Mouse (Mus musculus) lung, postnatal 0 days (tissue): ENCODE data around the gene Mms19. TPM values are rescaled to one million over a fixed set of nuclear protein-coding genes. Genes with fewer than 3 reads are reported as not detected.

ENCODE experiments used
- ATAC-seq: fragments of 200-750 bp; cut with Nextera tagmentation; 2 replicates; pipeline ENCODE4 v1.8.0; 2017; ENCODE audit warnings: moderate library complexity
- DNase-seq: peaks from one replicate; pipeline ENCODE4 v3.0.0-alpha.2; 2016; ENCODE audit warnings: low spot score
- H3K27ac ChIP-seq: fragments of 300-500 bp; sonication (generic); 2 replicates; pipeline ENCODE4 v1.5.1; 2014; ENCODE audit warnings: antibody characterized with exemption, mild to moderate bottlenecking, low read length, mixed read lengths
- H3K27me3 ChIP-seq: fragments of 300-500 bp; sonication (generic); replicated peaks from 2 replicates; pipeline ENCODE4 v1.6.1; 2014; ENCODE audit warnings: low read length, mixed read lengths; ENCODE audit not compliant: insufficient read depth
- H3K36me3 ChIP-seq: fragments of 300-500 bp; sonication (generic); 2 replicates; pipeline ENCODE4 v1.6.1; 2014; ENCODE audit warnings: low read length, mixed read lengths; ENCODE audit not compliant: insufficient read depth
- H3K4me1 ChIP-seq: fragments of 300-500 bp; sonication (generic); 2 replicates; pipeline ENCODE4 v1.6.1; 2014; ENCODE audit warnings: antibody characterized with exemption, low read depth, low read length, mixed read lengths; ENCODE audit not compliant: insufficient read depth
- H3K4me2 ChIP-seq: fragments of 300-500 bp; sonication (generic); replicated peaks from 2 replicates; pipeline ENCODE4 v1.6.1; 2014; ENCODE audit warnings: low read depth, mild to moderate bottlenecking, low read length, moderate library complexity, mixed read lengths
- H3K4me3 ChIP-seq: fragments of 300-500 bp; sonication (generic); 2 replicates; pipeline ENCODE4 v1.5.1; 2014; ENCODE audit warnings: low read depth, low read length
- H3K9ac ChIP-seq: fragments of 300-500 bp; sonication (generic); replicated peaks from 2 replicates; pipeline ENCODE4 v1.6.1; 2014; ENCODE audit warnings: low read depth, mild to moderate bottlenecking
- H3K9me3 ChIP-seq: fragments of 300-500 bp; sonication (generic); 2 replicates; pipeline ENCODE4 v1.6.1; 2016; ENCODE audit warnings: low read length, mixed read lengths
- CTCF ChIP-seq: IDR thresholded peaks from 2 replicates; pipeline ENCODE4 v1.5.1; 2016; ENCODE audit warnings: antibody characterized with exemption, mild to moderate bottlenecking
- EP300 ChIP-seq: IDR thresholded peaks from 2 replicates; pipeline ENCODE4 v1.6.1; 2016; ENCODE audit warnings: antibody characterized with exemption, mild to moderate bottlenecking, control low read depth
- WGBS: fragments of 180-500 bp; shearing (Covaris S2); extraction: QIAGEN DNeasy Blood & Tissue Kit; methylation state at CpG from one replicate; pipeline ENCODE4 v1.1.7; 2014; 5-methylcytosine and 5-hydroxymethylcytosine counted together
- polyA plus RNA-seq: library from polyadenylated mRNA; unstranded; fragments of >200 nt; fragmentation: Nextera tagmentation; extraction: Ambion mirVana; gene quantifications from 2 replicates; pipeline ENCODE4 v1.2.1, GENCODE M21; 2015

Gene Mms19
- 12.8 and 16.5 TPM in 2 replicates for polyA plus RNA-seq

GRCm38 (mm10) chr19:41980819-41981594, at the start of gene Mms19:
Gene Mms19 (minus strand): TSS chr19:41981157.
- under 1% methylated on average over 45 of the region's 68 CpGs for WGBS
- no peaks in the 10 kb centered on the region for H3K27me3 ChIP-seq
- peak within 1 kb of the TSS; percentile 90 for H3K9ac ChIP-seq
- H3K27ac ChIP-seq, result peak within 1 kb of the TSS; percentile 97
- peak within 1 kb of the TSS; percentile 93 for H3K4me2 ChIP-seq
- H3K4me3 ChIP-seq, result peak within 1 kb of the TSS; percentile 91
- TF ChIP-seq EP300 (no peak), CTCF (peak; percentile 51)
- peak; percentile 100 for DNase-seq
- no peaks in the 10 kb centered on the region for H3K36me3 ChIP-seq
- H3K9me3 ChIP-seq, result no peaks in the 10 kb centered on the region
- H3K4me1 ChIP-seq, result peaks cover 5% of the 10 kb centered on the region
- peak; percentile 93 for ATAC-seq

GRCm38 (mm10) chr19:42026158-42026557, 45.2 kb upstream of the Mms19 start:
- ATAC-seq (peak; percentile 86), DNase-seq (peak; percentile 91)
- H3K9ac ChIP-seq, result no peak overlapping the region
- no peaks in the 10 kb centered on the region for H3K36me3 ChIP-seq
- no peaks in the 10 kb centered on the region for H3K4me1 ChIP-seq
- TF ChIP-seq EP300 (no peak), CTCF (peak; percentile 99)
- 3% methylated on average over 5 of the region's 5 CpGs for WGBS
- H3K4me3 ChIP-seq, result no peak overlapping the region
- H3K4me2 ChIP-seq, result no peak overlapping the region
- H3K27me3 ChIP-seq, result no peaks in the 10 kb centered on the region
- no peaks in the 10 kb centered on the region for H3K9me3 ChIP-seq
- no peak overlapping the region for H3K27ac ChIP-seq

- Histone ChIP-seq H3K4me2 (no peak overlapping the region), H3K36me3 (no peaks in the 10 kb centered on the region), H3K4me1 (peaks cover 10% of the 10 kb centered on the region; the same call in 1 of the 2 replicates), H3K9ac (no peak overlapping the region), H3K27ac (no peak overlapping the region), H3K4me3 (no peak overlapping the region), H3K27me3 (no peaks in the 10 kb centered on the region), H3K9me3 (no peaks in the 10 kb centered on the region)
- TF ChIP-seq EP300, result no peak
- TF ChIP-seq CTCF, result no peak
- 75% methylated on average over 2 of the region's 2 CpGs for WGBS
- no peak for DNase-seq
- ATAC-seq, result no peak
These were observed 41.5 kb upstream of the Mms19 start for GRCm38 (mm10) chr19:42022542-42022848.

GRCm38 (mm10) chr19:42021681-42022541, 41.0 kb upstream of the Mms19 start:
- no peak overlapping the region for H3K9ac ChIP-seq
- no peak for ATAC-seq
- DNase-seq, result no peak
- WGBS, result 66% methylated on average over 10 of the region's 10 CpGs
- H3K4me1 ChIP-seq, result peaks cover 10% of the 10 kb centered on the region; the same call in 1 of the 2 replicates
- H3K4me2 ChIP-seq, result no peak overlapping the region
- TF ChIP-seq EP300, result no peak
- TF ChIP-seq CTCF, result no peak
- H3K27me3 ChIP-seq, result no peaks in the 10 kb centered on the region
- H3K4me3 ChIP-seq, result no peak overlapping the region
- H3K27ac ChIP-seq, result no peak overlapping the region
- no peaks in the 10 kb centered on the region for H3K9me3 ChIP-seq
- no peaks in the 10 kb centered on the region for H3K36me3 ChIP-seq

- peaks cover 16% of the 10 kb centered on the region for H3K4me1 ChIP-seq
- DNase-seq (peak; percentile 41), ATAC-seq (peak; percentile 25)
These were observed 38.1 kb upstream of the Mms19 start for GRCm38 (mm10) chr19:42019011-42019522.

More at GRCm38 (mm10) chr19:42019011-42019522, 38.1 kb upstream of the Mms19 start:
- WGBS, result 33% methylated on average over 4 of the region's 4 CpGs
- no peak overlapping the region for H3K4me2 ChIP-seq
- H3K27me3 ChIP-seq, result no peaks in the 10 kb centered on the region
- H3K36me3 ChIP-seq, result no peaks in the 10 kb centered on the region
- peak overlapping the region; percentile 84 for H3K27ac ChIP-seq
- H3K4me3 ChIP-seq, result no peak overlapping the region
- TF ChIP-seq EP300 (no peak), CTCF (no peak)
- H3K9ac ChIP-seq, result no peak overlapping the region
- H3K9me3 ChIP-seq, result no peaks in the 10 kb centered on the region
